Mouse (Mus musculus) fibroblast of lung, adult 2 months (primary cell): ENCODE results near the gene Sf3b5.
A peak's percentile ranks its signal among the peaks of the same experiment; 100 is the strongest.
"Not testable (repeated sequence)": the region's sequence is repeated elsewhere in the genome, so short reads cannot be mapped to it uniquely, and the experiment has no call there.

Experiments
- DNase-seq: peaks from one replicate; pipeline ENCODE4 v3.0.0-alpha.2; 2011; ENCODE audit warnings: low read depth

The Sf3b5 gene

GRCm38 (mm10) chr10:13007876-13008736 lies 3.0 kb downstream of the Sf3b5 start:
- DNase-seq, result peak; percentile 95

GRCm38 (mm10) chr10:13008737-13009121 lies 3.6 kb downstream of the Sf3b5 start:
- no peak for DNase-seq

GRCm38 (mm10) chr10:13014026-13014425 lies 8.9 kb downstream of the Sf3b5 start:
- no peak for DNase-seq

GRCm38 (mm10) chr10:13016573-13016972 lies 11.4 kb downstream of the Sf3b5 start:
- peak; percentile 46 for DNase-seq

- no peak for DNase-seq
These were observed 13.4 kb downstream of the Sf3b5 start for GRCm38 (mm10) chr10:13018510-13018909.

GRCm38 (mm10) chr10:13019026-13019425 lies 13.9 kb downstream of the Sf3b5 start:
- DNase-seq, result no peak

GRCm38 (mm10) chr10:13022103-13022502 lies 17.0 kb downstream of the Sf3b5 start:
- no peak for DNase-seq

GRCm38 (mm10) chr10:13023985-13024384 lies 18.8 kb downstream of the Sf3b5 start:
- DNase-seq, result not testable (repeated sequence)

GRCm38 (mm10) chr10:13027702-13028101 lies 22.6 kb downstream of the Sf3b5 start:
- DNase-seq, result no peak

GRCm38 (mm10) chr10:13028215-13028614 lies 23.1 kb downstream of the Sf3b5 start:
- no peak for DNase-seq

GRCm38 (mm10) chr10:13029416-13029815 lies 24.3 kb downstream of the Sf3b5 start:
- DNase-seq, result no peak

GRCm38 (mm10) chr10:13035270-13035669 lies 30.1 kb downstream of the Sf3b5 start:
- DNase-seq, result no peak

- no peak for DNase-seq
These were observed 34.6 kb downstream of the Sf3b5 start for GRCm38 (mm10) chr10:13039637-13040174.

GRCm38 (mm10) chr10:13044659-13045058 lies 39.5 kb downstream of the Sf3b5 start:
- no peak for DNase-seq

GRCm38 (mm10) chr10:13047816-13048215 lies 42.7 kb downstream of the Sf3b5 start:
- no peak for DNase-seq

GRCm38 (mm10) chr10:13056863-13057381 lies 51.8 kb downstream of the Sf3b5 start:
- no peak for DNase-seq
